Mouse (Mus musculus) c-Kit-positive CD71-negative TER-119-negative erythroid progenitor cells, embryonic 14.5 days (primary cell): ENCODE data around the gene Stc2.

Source experiments
- DNase-seq: peaks from one replicate; pipeline ENCODE4 v3.0.0-alpha.2; 2013; ENCODE audit warnings: low read depth

Stc2 gene

GRCm38 (mm10) chr11:31369648-31370286 lies at the start of gene Stc2:
Gene Stc2 (minus strand): TSS chr11:31370074.
- DNase-seq, result peak; percentile 53

GRCm38 (mm10) chr11:31417071-31417470 lies 47.2 kb upstream of the Stc2 start:
- no peak for DNase-seq

GRCm38 (mm10) chr11:31412376-31412775 lies 42.5 kb upstream of the Stc2 start:
- no peak for DNase-seq

GRCm38 (mm10) chr11:31406736-31407135 lies 36.9 kb upstream of the Stc2 start:
- DNase-seq, result no peak

- no peak for DNase-seq
These were observed 33.2 kb upstream of the Stc2 start for GRCm38 (mm10) chr11:31403080-31403479.

- DNase-seq, result no peak
These were observed 28.7 kb upstream of the Stc2 start for GRCm38 (mm10) chr11:31398604-31399003.

- DNase-seq, result no peak
These were observed 27.0 kb upstream of the Stc2 start for GRCm38 (mm10) chr11:31396638-31397417.

GRCm38 (mm10) chr11:31394026-31394425 lies 24.2 kb upstream of the Stc2 start:
- DNase-seq, result no peak

- DNase-seq, result no peak
These were observed 22.5 kb upstream of the Stc2 start for GRCm38 (mm10) chr11:31392340-31392739.

- no peak for DNase-seq
These were observed 19.0 kb upstream of the Stc2 start for GRCm38 (mm10) chr11:31388890-31389289.

- DNase-seq, result no peak
These were observed 17.7 kb upstream of the Stc2 start for GRCm38 (mm10) chr11:31387526-31387925.

GRCm38 (mm10) chr11:31386571-31386970 lies 16.7 kb upstream of the Stc2 start:
- DNase-seq, result no peak

- no peak for DNase-seq
These were observed 14.1 kb upstream of the Stc2 start for GRCm38 (mm10) chr11:31383968-31384367.

- DNase-seq, result no peak
These were observed 12.3 kb upstream of the Stc2 start for GRCm38 (mm10) chr11:31382145-31382544.

- DNase-seq, result peak; percentile 69
These were observed 3.6 kb upstream of the Stc2 start for GRCm38 (mm10) chr11:31373438-31373837.

GRCm38 (mm10) chr11:31372206-31372605 lies 2.3 kb upstream of the Stc2 start:
- no peak for DNase-seq

- no peak for DNase-seq
These were observed 1.5 kb upstream of the Stc2 start for GRCm38 (mm10) chr11:31371256-31371838.

GRCm38 (mm10) chr11:31370436-31371230 lies 759 bp upstream of the Stc2 start:
- no peak for DNase-seq

GRCm38 (mm10) chr11:31368965-31369647 lies 768 bp downstream of the Stc2 start:
- no peak for DNase-seq

GRCm38 (mm10) chr11:31368252-31368964 lies 1.5 kb downstream of the Stc2 start:
- DNase-seq, result no peak

GRCm38 (mm10) chr11:31366827-31367226 lies 3.0 kb downstream of the Stc2 start:
- DNase-seq, result no peak
